Comparison of ENCODE assay signal across 24 mouse cellular contexts in the genomic region with DNA sequence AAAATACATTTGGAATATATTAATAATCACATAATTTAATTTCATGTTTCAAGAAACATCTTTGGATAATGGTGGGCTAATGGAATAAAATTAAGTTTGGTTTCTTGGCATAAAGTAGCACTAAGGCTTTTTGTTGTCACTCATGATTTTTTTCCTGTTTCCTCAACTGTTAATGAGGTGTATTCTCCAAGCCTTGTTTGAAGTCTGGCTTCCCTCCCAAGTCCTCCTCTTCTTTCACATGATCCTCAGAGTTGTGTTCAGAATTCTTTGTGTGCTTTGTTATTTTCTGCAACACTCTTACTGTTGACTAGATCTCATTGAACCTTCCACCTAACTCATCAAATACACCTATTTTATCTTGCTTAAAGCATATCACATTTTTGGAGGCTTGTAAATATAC.
"Had no signal": no experiment of that assay in that cellular context is flagged by ENCODE, and none has a peak within 500 bp of the region (broad histone marks: within the 10 kb centered on the region; RNA-seq: fewer than 3 reads in every experiment).

No protein-coding gene starts in this region.

- ATAC-seq: hindbrain, postnatal 0 days; intestine, embryonic 15.5 days; intestine, postnatal 0 days had no signal

- H3K4me2 ChIP-seq: heart, embryonic 11.5 days; heart, embryonic 13.5 days; heart, embryonic 15.5 days; hindbrain, embryonic 13.5 days; hindbrain, embryonic 15.5 days; intestine, embryonic 15.5 days; limb, embryonic 12.5 days; liver, embryonic 11.5 days had no signal

- H3K27ac ChIP-seq: heart, adult 2 months; heart, embryonic 13.5 days; heart, embryonic 15.5 days; hindbrain, embryonic 13.5 days; hindbrain, embryonic 15.5 days; hindbrain, postnatal 0 days; intestine, embryonic 15.5 days; left cerebral cortex, adult 2 months; limb, embryonic 10.5 days; limb, embryonic 12.5 days had no signal

- H3K9me3 ChIP-seq: heart, embryonic 15.5 days; hindbrain, embryonic 13.5 days; hindbrain, embryonic 15.5 days; intestine, embryonic 15.5 days; limb, embryonic 10.5 days had no signal

- H3K9ac ChIP-seq: heart, embryonic 13.5 days; heart, embryonic 15.5 days; hindbrain, embryonic 13.5 days; hindbrain, embryonic 15.5 days; intestine, embryonic 15.5 days; limb, embryonic 12.5 days had no signal

- H3K4me1 ChIP-seq: heart, embryonic 13.5 days; heart, embryonic 15.5 days; hindbrain, embryonic 13.5 days; hindbrain, embryonic 15.5 days; intestine, embryonic 15.5 days; limb, embryonic 10.5 days; limb, embryonic 12.5 days had no signal

- H3K4me3 ChIP-seq: heart, adult 2 months; heart, embryonic 13.5 days; heart, embryonic 15.5 days; hindbrain, embryonic 13.5 days; hindbrain, embryonic 15.5 days; intestine, embryonic 15.5 days; left cerebral cortex, adult 2 months; limb, embryonic 10.5 days; limb, embryonic 12.5 days had no signal

- DNase-seq: gastrocnemius, postnatal 14 days; gastrocnemius, postnatal 36 days; heart, adult 11 months; heart, adult 2 months; heart, postnatal 14 days; heart, postnatal 36 days; kidney, adult 18-20 months; kidney, adult 8-10 months; kidney, postnatal 10 days; kidney, postnatal 25 days; kidney, postnatal 4 days; liver had no signal

- H3K36me3 ChIP-seq: heart, embryonic 13.5 days; heart, embryonic 15.5 days; hindbrain, embryonic 13.5 days; hindbrain, embryonic 15.5 days; intestine, embryonic 15.5 days; limb, embryonic 10.5 days; limb, embryonic 12.5 days had no signal

- H3K27me3 ChIP-seq: heart, embryonic 13.5 days; heart, embryonic 15.5 days; hindbrain, embryonic 13.5 days; hindbrain, embryonic 15.5 days; intestine, embryonic 15.5 days; limb, embryonic 12.5 days had no signal
